Mouse (Mus musculus): ENCODE results near the gene Zmpste24. TPM values are rescaled to one million over a fixed set of nuclear protein-coding genes. Genes with fewer than 3 reads are reported as not detected.

Zmpste24 gene
- total and polyA plus RNA-seq, 2 experiments = 25.7 to 41.0 TPM

GRCm38 (mm10) chr4:121021911-121022310 lies 76.1 kb downstream of the Zmpste24 start:
- H3K4me1 ChIP-seq (ENCODE audit: control insufficient read depth, insufficient read depth, low read length) = peaks cover 14% of the 10 kb centered on the region
- no peak for DNase-seq (ENCODE audit: extremely low read depth, low read depth, low spot score)
- no peaks in the 10 kb centered on the region for H3K27me3 ChIP-seq (ENCODE audit: control insufficient read depth, insufficient read depth, low read length)
- peaks cover under 1% of the 10 kb centered on the region; the same call in 1 of the 2 replicates for H3K79me2 ChIP-seq (ENCODE audit: control insufficient read depth, insufficient read depth, low read length)
- no peak for TF ChIP-seq POLR2A (IDR thresholded peaks at IDR 0.05; ENCODE audit: extremely low read depth, insufficient read depth, low read length)
- TF ChIP-seq CTCF (IDR thresholded peaks at IDR 0.05; ENCODE audit: low read depth, low read length) = no peak
- no peak overlapping the region; the same call in 1 of the 2 replicates for H3K27ac ChIP-seq (replicated peaks; ENCODE audit: insufficient read depth, low read depth, low read length)
- no peak overlapping the region for H3K4me3 ChIP-seq (ENCODE audit: insufficient read depth, low read depth, low read length)
- no peak overlapping the region for H3K9ac ChIP-seq (ENCODE audit: low read depth, low read length)
- H3K36me3 ChIP-seq (ENCODE audit: control insufficient read depth, insufficient read depth, low read length) = no peaks in the 10 kb centered on the region

- WGBS = 81% methylated on average over 10 of the region's 10 CpGs
- Histone ChIP-seq H3K4me3 (ENCODE audit: insufficient read depth, low read depth, low read length) (no peak overlapping the region), H3K27me3 (ENCODE audit: control insufficient read depth, insufficient read depth, low read length) (no peaks in the 10 kb centered on the region), H3K27ac (replicated peaks; ENCODE audit: insufficient read depth, low read depth, low read length) (no peak overlapping the region), H3K9ac (ENCODE audit: low read depth, low read length) (no peak overlapping the region), H3K36me3 (ENCODE audit: control insufficient read depth, insufficient read depth, low read length) (no peaks in the 10 kb centered on the region), H3K79me2 (ENCODE audit: control insufficient read depth, insufficient read depth, low read length) (peaks cover 11% of the 10 kb centered on the region; the same call in 1 of the 2 replicates), H3K4me1 (ENCODE audit: control insufficient read depth, insufficient read depth, low read length) (peaks cover 20% of the 10 kb centered on the region)
- TF ChIP-seq CTCF (IDR thresholded peaks at IDR 0.05; ENCODE audit: low read depth, low read length) (no peak), POLR2A (IDR thresholded peaks at IDR 0.05; ENCODE audit: extremely low read depth, insufficient read depth, low read length) (no peak)
- DNase-seq (ENCODE audit: extremely low read depth, low read depth, low spot score) = no peak
Observed at GRCm38 (mm10) chr4:121020040-121020790, 77.8 kb downstream of the Zmpste24 start.

GRCm38 (mm10) chr4:121018250-121018649 lies 79.8 kb downstream of the Zmpste24 start:
- Histone ChIP-seq H3K4me1 (ENCODE audit: control insufficient read depth, insufficient read depth, low read length) (peaks cover 20% of the 10 kb centered on the region), H3K27ac (replicated peaks; ENCODE audit: insufficient read depth, low read depth, low read length) (no peak overlapping the region), H3K27me3 (ENCODE audit: control insufficient read depth, insufficient read depth, low read length) (no peaks in the 10 kb centered on the region), H3K79me2 (ENCODE audit: control insufficient read depth, insufficient read depth, low read length) (peaks cover 16% of the 10 kb centered on the region; the same call in 1 of the 2 replicates), H3K4me3 (ENCODE audit: insufficient read depth, low read depth, low read length) (no peak overlapping the region), H3K36me3 (ENCODE audit: control insufficient read depth, insufficient read depth, low read length) (no peaks in the 10 kb centered on the region), H3K9ac (ENCODE audit: low read depth, low read length) (no peak overlapping the region)
- TF ChIP-seq POLR2A (IDR thresholded peaks at IDR 0.05; ENCODE audit: extremely low read depth, insufficient read depth, low read length) = no peak
- no peak for TF ChIP-seq CTCF (IDR thresholded peaks at IDR 0.05; ENCODE audit: low read depth, low read length)
- no peak for DNase-seq (ENCODE audit: extremely low read depth, low read depth, low spot score)
- WGBS = 79% methylated on average over 3 of the region's 3 CpGs

- Histone ChIP-seq H3K27me3 (ENCODE audit: control insufficient read depth, insufficient read depth, low read length) (no peaks in the 10 kb centered on the region), H3K27ac (replicated peaks; ENCODE audit: insufficient read depth, low read depth, low read length) (peak within 1 kb of the TSS; percentile 92), H3K4me1 (ENCODE audit: control insufficient read depth, insufficient read depth, low read length) (peaks cover 25% of the 10 kb centered on the region), H3K4me3 (ENCODE audit: insufficient read depth, low read depth, low read length) (peak within 1 kb of the TSS; percentile 99), H3K9ac (ENCODE audit: low read depth, low read length) (peak within 1 kb of the TSS; percentile 97), H3K79me2 (ENCODE audit: control insufficient read depth, insufficient read depth, low read length) (peaks cover 25% of the 10 kb centered on the region; the same call in 1 of the 2 replicates), H3K36me3 (ENCODE audit: control insufficient read depth, insufficient read depth, low read length) (no peaks in the 10 kb centered on the region)
- 1% methylated on average over 47 of the region's 48 CpGs for WGBS
- DNase-seq (ENCODE audit: extremely low read depth, low read depth, low spot score) = peak; percentile 84
- TF ChIP-seq CTCF (IDR thresholded peaks at IDR 0.05; ENCODE audit: low read depth, low read length) = peak; percentile 55
- TF ChIP-seq POLR2A (IDR thresholded peaks at IDR 0.05; ENCODE audit: extremely low read depth, insufficient read depth, low read length) = peak; percentile 90
Observed at GRCm38 (mm10) chr4:121016928-121017657, 80.9 kb downstream of the Zmpste24 start, which contains the start of gene Smap2. Smap2 (minus strand) TSS chr4:121017247.

GRCm38 (mm10) chr4:121016021-121016898 lies 81.8 kb downstream of the Zmpste24 start:
- WGBS = 1% methylated on average over 40 of the region's 40 CpGs
- peak; percentile 77 for DNase-seq (ENCODE audit: extremely low read depth, low read depth, low spot score)
- peak overlapping the region; percentile 99 for H3K4me3 ChIP-seq (ENCODE audit: insufficient read depth, low read depth, low read length)
- H3K27me3 ChIP-seq (ENCODE audit: control insufficient read depth, insufficient read depth, low read length) = no peaks in the 10 kb centered on the region
- 0 out of 2 replicates have a peak, but pooled peaks have one; percentile 9 for TF ChIP-seq POLR2A (IDR thresholded peaks at IDR 0.05; ENCODE audit: extremely low read depth, insufficient read depth, low read length)
- no peak for TF ChIP-seq CTCF (IDR thresholded peaks at IDR 0.05; ENCODE audit: low read depth, low read length)
- H3K9ac ChIP-seq (ENCODE audit: low read depth, low read length) = peak overlapping the region; percentile 97
- H3K27ac ChIP-seq (replicated peaks; ENCODE audit: insufficient read depth, low read depth, low read length) = peak overlapping the region; percentile 92
- peaks cover 25% of the 10 kb centered on the region for H3K4me1 ChIP-seq (ENCODE audit: control insufficient read depth, insufficient read depth, low read length)
- H3K36me3 ChIP-seq (ENCODE audit: control insufficient read depth, insufficient read depth, low read length) = no peaks in the 10 kb centered on the region
- H3K79me2 ChIP-seq (ENCODE audit: control insufficient read depth, insufficient read depth, low read length) = peaks cover 29% of the 10 kb centered on the region; the same call in 1 of the 2 replicates
